Mouse (Mus musculus) brown adipose tissue, adult 24 weeks (tissue): ENCODE measurements at regions not wholly inside any gene's neighbourhood (a gene's known extent, or its start where the extent isn't known, plus 50 kb on each side); places are given as distances from the start of the nearest gene placed in this dataset.
"Not testable (repeated sequence)": the region's sequence is repeated elsewhere in the genome, so short reads cannot be mapped to it uniquely, and the experiment has no call there.

Experiments used
- H3K27ac ChIP-seq: fragments of 200-500 bp; replicated peaks from 2 replicates; pipeline ENCODE4 v1.5.1; 2012; ENCODE audit warnings: low read depth, mild to moderate bottlenecking, low read length
- H3K4me1 ChIP-seq: fragments of 200-500 bp; 2 replicates; pipeline ENCODE4 v1.6.1; 2012; ENCODE audit warnings: low read length, mixed read lengths; ENCODE audit not compliant: control insufficient read depth, insufficient read depth, insufficient read length
- H3K4me3 ChIP-seq: fragments of 200-500 bp; 2 replicates; pipeline ENCODE4 v1.5.1; 2012; ENCODE audit warnings: low read depth, mild to moderate bottlenecking, low read length, moderate library complexity; ENCODE audit not compliant: insufficient read depth

GRCm38 (mm10) chr3:39830488-39831056 lies 700.5 kb upstream of the Intu start:
- H3K4me3 ChIP-seq: no peak overlapping the region
- H3K4me1 ChIP-seq: no peaks in the 10 kb centered on the region

GRCm38 (mm10) chr3:39838377-39839145 lies 692.5 kb upstream of the Intu start:
- no peak overlapping the region for H3K27ac ChIP-seq
- no peak overlapping the region for H3K4me3 ChIP-seq
- H3K4me1 ChIP-seq: no peaks in the 10 kb centered on the region

More at GRCm38 (mm10) chr3:39830488-39831056, 700.5 kb upstream of the Intu start:
- no peak overlapping the region for H3K27ac ChIP-seq

- Histone ChIP-seq H3K4me1 (no peaks in the 10 kb centered on the region), H3K27ac (no peak overlapping the region), H3K4me3 (no peak overlapping the region)
Observed at GRCm38 (mm10) chr3:39840946-39841345, 690.1 kb upstream of the Intu start.

DNA sequence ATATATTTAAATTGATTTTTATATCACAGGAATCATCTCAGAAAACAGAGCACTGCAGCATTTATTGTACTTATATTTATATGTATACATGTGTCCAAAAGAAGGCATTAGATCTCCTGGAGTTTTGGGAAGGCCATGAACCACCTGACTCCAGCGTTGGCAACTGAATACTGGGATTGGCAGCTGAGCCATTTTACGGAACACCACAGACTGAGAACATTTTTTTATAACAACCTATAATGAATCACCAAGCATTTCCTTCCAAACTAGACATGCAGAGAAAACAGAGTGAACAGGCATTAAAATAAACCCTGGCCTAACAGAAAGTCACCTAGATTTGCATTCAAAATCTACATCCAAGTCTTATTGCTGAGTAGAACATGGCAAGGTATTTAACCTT lies 686.0 kb upstream of the Intu start:
- Histone ChIP-seq H3K4me1 (no peaks in the 10 kb centered on the region), H3K27ac (no peak overlapping the region), H3K4me3 (no peak overlapping the region)

- Histone ChIP-seq H3K27ac (no peak overlapping the region), H3K4me1 (no peaks in the 10 kb centered on the region), H3K4me3 (no peak overlapping the region)
Observed at GRCm38 (mm10) chr3:39848829-39849228, 682.3 kb upstream of the Intu start.

DNA sequence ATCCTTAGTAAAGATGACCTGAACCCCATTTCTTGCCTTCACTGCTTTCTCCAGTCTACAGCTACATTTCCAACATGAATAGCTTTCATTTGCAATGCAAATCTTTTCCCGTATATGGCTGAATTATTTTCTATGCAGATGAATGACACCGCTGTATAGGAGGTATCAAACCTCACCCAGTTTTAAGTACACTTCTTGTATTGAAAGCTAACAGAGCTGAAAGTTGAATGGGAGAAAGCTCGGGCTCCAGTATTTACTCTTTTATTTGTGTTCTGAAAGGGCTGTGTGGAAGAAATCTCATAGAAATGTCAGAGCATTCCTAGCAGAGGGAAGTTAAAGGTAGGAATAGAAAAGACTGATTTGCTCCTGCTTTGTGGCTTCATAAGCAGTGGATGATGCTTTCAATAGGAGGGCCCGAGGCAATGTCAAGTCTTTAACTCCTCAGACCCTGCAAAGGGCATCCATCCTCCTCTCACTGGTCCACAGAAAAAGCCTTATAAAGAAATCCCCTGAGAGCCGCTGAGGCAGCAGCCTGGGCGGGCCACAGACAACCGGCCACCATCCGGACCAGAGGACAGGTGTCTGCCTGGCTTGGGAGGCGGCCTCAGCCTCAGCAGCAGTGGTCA lies 673.8 kb upstream of the Intu start:
- Histone ChIP-seq H3K27ac (no peak overlapping the region), H3K4me1 (no peaks in the 10 kb centered on the region), H3K4me3 (no peak overlapping the region)

- not testable (repeated sequence) for H3K4me1 ChIP-seq, H3K27ac ChIP-seq, H3K4me3 ChIP-seq
Observed at GRCm38 (mm10) chr3:39876046-39876445, 655.0 kb upstream of the Intu start.

DNA sequence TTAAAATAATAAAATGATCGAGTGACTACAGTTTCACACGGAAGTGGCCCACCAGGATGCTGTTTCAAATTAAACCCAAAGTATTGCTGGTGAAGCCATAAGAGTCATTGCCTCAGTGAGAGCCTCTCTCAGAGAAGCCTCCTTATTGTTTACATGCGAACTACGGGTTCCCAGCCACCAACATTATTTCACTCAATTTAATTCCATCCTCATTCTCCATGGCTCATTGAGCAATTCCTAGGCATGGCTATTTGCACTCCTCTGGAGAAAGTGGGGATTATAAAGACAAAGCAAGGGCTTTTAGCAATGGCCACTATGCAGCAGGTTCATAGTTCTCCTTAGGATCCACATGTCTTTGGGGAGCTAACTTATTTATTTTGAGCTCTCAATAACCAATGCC lies 646.7 kb upstream of the Intu start:
- Histone ChIP-seq H3K4me3 (no peak overlapping the region), H3K27ac (no peak overlapping the region), H3K4me1 (no peaks in the 10 kb centered on the region)

DNA sequence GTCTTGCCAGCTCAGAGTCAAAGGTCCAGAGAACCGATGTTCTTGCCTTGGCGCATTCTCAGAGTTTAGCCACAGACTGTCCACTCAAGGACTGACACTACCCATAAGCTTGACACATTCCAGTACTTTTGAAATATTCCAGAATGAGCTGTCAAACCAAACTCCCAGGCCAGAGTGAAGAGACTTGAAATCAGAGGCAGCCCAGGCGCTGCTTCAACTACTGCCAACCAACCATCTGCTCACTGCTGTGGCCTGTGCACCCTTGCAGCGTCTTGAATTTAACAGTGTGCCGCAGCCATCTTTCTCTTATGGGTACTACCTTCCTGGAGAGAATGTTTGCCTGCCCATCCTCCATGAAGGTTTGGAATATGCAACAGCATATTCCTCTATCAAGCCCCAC lies 642.7 kb upstream of the Intu start:
- H3K4me3 ChIP-seq: no peak overlapping the region
- H3K27ac ChIP-seq: no peak overlapping the region

GRCm38 (mm10) chr3:39889222-39889621 lies 641.9 kb upstream of the Intu start:
- H3K4me3 ChIP-seq: no peak overlapping the region
- no peak overlapping the region for H3K27ac ChIP-seq
- no peaks in the 10 kb centered on the region for H3K4me1 ChIP-seq

More for the DNA sequence above, 642.7 kb upstream of the Intu start:
- no peaks in the 10 kb centered on the region for H3K4me1 ChIP-seq

DNA sequence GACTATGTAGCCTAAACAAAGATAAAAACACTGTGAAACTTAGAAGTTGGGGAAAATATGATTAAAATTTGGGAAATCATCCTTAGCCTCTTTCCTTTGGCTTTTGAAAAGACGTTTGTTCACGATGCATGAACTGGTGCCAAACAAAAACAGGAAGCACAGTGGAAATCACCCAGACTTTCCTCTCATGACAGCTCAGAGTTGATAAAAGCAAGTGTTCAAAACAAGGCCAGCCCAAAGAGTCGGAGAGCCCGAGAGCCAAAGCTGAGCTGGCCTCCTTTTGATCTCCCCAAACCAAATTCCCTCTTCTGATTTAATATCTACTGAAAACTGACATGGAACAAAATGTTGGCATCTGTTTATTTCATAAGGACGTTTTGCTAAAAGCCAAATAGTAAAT lies 632.1 kb upstream of the Intu start:
- H3K4me3 ChIP-seq: no peak overlapping the region
- no peaks in the 10 kb centered on the region for H3K4me1 ChIP-seq
- H3K27ac ChIP-seq: no peak overlapping the region

- Histone ChIP-seq H3K27ac (no peak overlapping the region), H3K4me3 (no peak overlapping the region), H3K4me1 (no peaks in the 10 kb centered on the region)
Observed at GRCm38 (mm10) chr3:39900207-39900606, 630.9 kb upstream of the Intu start.

- Histone ChIP-seq H3K4me3 (no peak overlapping the region), H3K27ac (no peak overlapping the region), H3K4me1 (no peaks in the 10 kb centered on the region)
Observed at GRCm38 (mm10) chr3:39904377-39904776, 626.7 kb upstream of the Intu start.

DNA sequence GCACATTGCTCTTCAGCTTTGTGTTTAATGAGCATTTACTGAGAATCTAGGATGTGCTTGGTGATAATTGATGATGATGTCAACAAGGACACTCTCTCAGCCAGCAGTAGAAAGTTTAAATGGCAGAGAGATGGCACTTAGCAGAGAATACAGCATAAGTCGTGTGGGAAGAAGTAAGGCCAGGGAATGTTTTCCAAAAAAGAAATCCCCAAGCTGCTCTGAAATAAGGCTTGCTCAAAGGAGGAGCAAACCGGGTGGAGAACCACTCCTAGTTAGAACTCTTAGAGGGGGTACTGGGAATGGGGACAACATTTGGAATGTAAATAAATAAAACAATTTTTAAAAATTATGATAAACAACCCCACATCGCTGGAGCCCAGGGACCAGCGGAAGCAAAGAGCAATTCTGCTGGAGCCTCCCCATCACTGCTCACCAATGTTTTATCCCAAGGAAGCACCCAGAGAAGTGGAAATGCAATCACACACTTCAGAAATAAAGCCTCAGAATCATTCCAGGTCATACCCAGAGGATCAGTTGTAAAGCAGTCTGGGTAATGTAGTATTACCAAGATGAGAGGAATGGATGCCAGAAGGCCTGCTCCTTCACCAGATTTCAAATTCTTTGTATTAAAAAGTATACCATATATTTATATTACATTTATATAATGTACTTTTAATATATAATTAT lies 622.3 kb upstream of the Intu start:
- H3K27ac ChIP-seq: no peak overlapping the region
- no peaks in the 10 kb centered on the region for H3K4me1 ChIP-seq
- no peak overlapping the region for H3K4me3 ChIP-seq

- H3K27ac ChIP-seq: no peak overlapping the region
- no peaks in the 10 kb centered on the region for H3K4me1 ChIP-seq
- H3K4me3 ChIP-seq: no peak overlapping the region
Observed at GRCm38 (mm10) chr3:39909642-39910041, 621.4 kb upstream of the Intu start.
